Mouse (Mus musculus) thymus, postnatal 10 days (tissue): ENCODE measurements around the gene Pde4d.

Source experiments
- DNase-seq, 2 experiments: peaks; one replicate each; pipeline ENCODE4 v3.0.0; 2021; ENCODE audit warnings: low spot score in 2 of 2

The Pde4d gene

GRCm38 (mm10) chr13:109558341-109559257, 1108.9 kb downstream of the Pde4d start:
- peak in 1 of 2 experiments; percentile 9 for DNase-seq

GRCm38 (mm10) chr13:109560261-109560660, 1110.5 kb downstream of the Pde4d start:
- DNase-seq: no peak

DNA sequence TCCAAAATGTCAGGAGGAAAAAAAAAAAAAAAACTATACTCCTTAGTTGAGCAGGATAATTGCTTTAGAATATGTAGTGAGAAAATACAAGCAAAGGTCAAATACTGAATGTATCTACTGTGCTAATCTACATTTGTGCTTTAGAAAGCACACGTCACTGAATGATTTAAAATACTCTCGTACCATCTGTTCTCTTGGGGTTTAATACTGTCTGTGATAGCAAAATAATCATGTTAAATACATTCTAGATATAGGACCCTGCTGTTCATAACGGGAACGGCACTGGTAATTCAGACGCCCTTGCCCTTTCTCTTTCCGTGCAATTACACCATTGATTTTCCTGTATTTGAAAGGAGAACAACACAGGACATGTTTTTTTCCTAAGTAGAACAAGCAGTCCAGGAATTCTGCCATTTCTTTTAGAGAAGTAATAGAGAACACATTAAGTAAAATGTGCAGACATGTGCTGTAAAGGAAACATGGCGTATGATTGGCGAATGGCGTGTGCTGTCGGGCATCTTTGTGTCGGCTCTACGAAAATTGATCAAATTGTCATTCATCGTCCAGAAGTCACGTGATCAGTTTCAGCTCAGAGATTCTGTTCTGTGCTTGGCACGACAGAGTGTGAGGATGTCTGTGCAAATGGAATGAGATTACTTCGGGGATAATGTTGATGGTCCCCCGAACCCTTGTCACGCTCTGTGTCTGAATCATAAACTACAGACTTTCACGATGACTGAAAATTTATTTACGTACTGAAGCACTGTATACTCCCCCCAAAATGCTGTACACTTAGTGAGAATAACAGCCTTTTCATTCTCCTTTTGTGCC, 1119.1 kb downstream of the Pde4d start:
- no peak for DNase-seq

DNA sequence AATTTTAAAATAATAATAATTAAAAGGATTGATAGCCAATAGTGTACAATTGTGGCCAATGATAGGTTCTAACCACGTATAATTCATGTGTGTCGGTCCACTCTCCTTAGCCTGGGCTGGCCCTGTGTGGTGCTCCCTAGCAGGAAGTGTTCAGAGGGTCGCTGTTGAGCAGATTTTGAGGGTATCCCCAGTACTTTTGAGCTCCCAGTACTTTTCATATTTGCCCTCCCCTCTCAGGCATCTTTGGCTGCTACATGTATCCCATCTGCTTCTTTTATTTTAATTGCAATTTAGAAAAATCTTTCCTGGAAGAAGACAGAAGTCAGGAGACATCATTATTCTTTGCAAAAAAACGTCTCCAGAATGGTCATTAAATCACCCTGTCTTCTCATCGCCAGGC, 1119.7 kb downstream of the Pde4d start:
- no peak for DNase-seq

- no peak for DNase-seq
These were observed 1127.0 kb downstream of the Pde4d start for GRCm38 (mm10) chr13:109576725-109577124.

- DNase-seq: no peak
These were observed 1127.7 kb downstream of the Pde4d start for GRCm38 (mm10) chr13:109577454-109577853.

GRCm38 (mm10) chr13:109577901-109578300, 1128.2 kb downstream of the Pde4d start:
- DNase-seq: no peak

DNA sequence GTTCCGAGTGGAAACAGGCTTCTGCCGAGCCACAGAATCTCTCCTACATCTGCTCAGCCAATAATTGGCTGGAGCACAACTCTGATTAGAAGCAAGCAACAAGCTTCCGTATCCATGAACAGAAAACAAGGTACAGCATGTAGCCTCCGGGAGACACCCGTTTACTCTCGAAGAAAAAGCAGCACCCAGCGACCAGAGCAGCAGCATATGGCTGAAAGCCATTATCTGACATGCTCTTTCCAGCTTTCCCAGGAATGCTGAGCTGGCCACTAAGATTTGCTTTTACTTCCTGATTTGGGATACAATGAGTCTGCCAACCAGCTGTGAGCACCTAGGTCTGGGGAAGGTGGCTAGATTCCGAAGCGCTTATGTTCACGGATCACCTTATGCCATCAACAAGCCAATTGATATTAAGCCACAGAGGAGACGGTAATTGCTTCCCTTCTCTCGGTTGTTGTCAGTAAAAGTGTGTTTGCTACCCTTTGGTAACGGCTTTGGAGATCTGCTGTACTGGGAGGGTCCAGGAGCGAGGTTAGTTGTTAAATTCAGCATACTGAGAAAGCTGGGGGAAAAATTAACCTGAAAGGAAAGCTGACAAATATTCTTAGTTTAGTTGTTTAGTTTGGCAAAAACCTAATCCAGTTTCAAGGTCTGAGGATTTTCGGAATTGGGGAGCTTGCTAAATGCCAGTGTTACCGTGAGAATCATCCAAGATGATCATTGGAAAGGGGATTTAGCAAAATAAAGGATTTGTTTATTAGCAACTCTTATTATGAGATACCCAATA, 1131.7 kb downstream of the Pde4d start:
- no peak for DNase-seq

DNA sequence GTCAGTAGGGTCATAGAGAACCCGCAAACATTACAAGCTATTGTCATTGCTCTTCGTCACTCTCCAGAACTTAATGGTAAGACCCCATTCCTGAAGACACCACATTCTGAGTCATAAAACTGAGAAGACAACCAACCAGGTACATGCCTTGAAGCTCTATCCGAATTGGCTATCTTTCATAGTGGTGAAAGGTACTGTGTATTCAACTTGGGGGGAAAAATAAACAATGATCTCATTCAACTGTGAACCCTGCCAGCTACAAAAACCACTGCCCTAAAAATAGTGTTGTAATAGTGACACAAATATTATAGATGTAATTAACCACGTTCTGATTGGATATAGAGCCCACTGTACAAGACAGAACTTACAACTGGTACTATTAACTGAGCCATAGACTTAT, 1140.3 kb downstream of the Pde4d start:
- no peak for DNase-seq

- no peak for DNase-seq
These were observed 1142.5 kb downstream of the Pde4d start for GRCm38 (mm10) chr13:109592192-109592797.

- no peak for DNase-seq
These were observed 1150.0 kb downstream of the Pde4d start for GRCm38 (mm10) chr13:109599711-109600110.

GRCm38 (mm10) chr13:109604017-109604416, 1154.3 kb downstream of the Pde4d start:
- DNase-seq: no peak

- no peak for DNase-seq
These were observed 1155.4 kb downstream of the Pde4d start for GRCm38 (mm10) chr13:109605140-109605539.

DNA sequence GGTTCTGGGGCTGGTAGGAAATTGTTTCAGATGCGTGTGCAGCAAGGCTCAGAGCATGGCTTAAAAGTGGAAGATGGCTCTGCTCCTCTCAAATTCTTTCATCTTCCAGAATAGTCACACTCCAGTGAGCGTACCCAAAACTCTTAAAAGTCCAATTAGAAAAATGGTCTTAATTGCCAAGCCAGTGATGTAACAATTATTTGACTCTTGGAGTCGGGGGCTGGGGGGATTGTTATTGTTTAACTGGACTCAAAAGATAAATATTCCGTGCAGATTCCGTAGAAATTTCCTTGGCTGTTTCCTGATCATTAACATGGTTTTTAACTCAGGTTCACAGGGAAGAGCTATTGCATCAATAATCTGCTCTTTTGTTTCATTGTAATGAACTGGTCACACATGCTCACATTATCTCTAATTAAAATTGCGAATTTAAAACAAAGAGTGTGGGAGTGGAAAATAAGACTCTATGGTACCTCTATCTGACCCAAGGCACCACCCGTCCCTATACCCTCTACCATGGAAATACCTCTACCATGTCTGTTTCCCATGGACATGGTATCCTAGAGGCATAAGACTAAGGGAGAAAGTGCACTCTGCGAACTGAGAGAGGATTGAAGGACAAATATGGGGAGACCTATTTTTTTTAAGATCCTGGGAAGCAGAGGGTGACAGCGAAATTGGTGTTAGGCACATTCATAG, 1159.5 kb downstream of the Pde4d start:
- DNase-seq: no peak

DNA sequence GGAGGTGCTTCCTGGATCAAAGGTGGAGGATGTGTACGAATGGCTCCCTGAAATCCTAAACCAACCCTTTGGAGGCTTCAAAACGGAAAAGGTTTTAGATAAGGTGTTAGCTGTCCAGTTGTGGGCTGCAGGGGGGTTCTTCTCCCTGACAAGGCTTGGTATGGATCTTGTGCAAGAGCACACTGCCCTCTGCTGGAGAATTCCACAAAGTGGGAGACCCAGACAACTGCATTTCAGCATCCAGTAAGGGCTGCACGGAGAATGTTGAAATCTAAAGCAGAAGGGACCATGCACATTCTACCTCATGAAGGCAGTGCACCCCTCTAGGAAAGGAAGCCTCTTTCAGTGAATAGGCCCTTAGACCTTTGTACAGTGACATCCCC, 1160.0 kb downstream of the Pde4d start:
- DNase-seq: peak in 1 of 2 experiments; percentile 34

- no peak for DNase-seq
These were observed 1161.0 kb downstream of the Pde4d start for GRCm38 (mm10) chr13:109610772-109611171.

DNA sequence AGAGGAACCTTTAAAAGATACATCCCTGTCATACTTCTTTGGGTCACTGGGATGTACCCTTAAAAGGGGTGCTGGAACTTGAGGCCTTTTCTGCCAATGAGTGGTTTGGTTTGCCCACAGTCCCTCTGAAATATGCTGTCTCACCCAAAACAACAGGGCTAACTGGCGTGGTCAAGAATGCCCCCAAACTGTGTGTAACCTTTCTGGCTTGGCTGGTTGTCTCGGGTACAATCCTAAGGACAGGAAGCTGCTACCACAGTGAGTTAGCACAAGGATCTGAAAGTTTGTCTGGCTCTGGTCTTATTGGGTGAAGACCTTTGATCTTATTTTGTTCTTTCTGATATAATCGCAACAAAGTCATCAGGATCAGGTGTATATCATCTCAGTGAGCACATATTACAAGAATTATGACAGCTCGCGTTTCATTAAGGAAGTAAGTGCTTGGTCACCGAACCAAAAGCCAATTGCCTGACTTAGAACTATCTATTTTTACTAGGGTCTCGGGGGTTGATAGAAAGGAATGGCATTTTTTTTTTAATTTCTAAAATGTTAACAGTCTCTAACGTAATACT, 1165.6 kb downstream of the Pde4d start:
- no peak for DNase-seq

DNA sequence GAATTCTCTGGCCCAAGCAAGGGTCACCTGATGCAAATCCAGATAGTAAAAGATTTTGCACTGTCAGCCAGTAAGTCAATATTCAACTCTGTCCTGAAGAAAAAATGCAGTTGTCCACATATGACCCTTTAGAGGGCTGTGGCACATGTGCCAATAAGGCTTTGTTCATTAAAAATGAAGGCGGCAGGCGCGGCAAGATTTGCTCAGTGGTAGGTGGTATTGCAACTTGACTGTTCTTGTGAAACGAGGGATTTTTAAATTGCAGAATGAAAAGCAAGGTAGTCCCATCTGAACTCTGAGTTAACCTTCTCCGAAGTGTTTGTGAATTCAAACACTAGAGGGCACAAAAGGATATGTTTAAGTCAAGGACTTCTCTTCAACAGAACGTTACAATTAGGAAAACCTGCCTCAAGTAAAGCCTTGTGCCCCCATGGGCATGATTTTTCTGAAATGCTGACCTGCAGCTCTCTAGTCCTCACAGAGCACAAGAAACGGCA, 1166.1 kb downstream of the Pde4d start:
- DNase-seq: peak in 1 of 2 experiments; percentile 17

DNA sequence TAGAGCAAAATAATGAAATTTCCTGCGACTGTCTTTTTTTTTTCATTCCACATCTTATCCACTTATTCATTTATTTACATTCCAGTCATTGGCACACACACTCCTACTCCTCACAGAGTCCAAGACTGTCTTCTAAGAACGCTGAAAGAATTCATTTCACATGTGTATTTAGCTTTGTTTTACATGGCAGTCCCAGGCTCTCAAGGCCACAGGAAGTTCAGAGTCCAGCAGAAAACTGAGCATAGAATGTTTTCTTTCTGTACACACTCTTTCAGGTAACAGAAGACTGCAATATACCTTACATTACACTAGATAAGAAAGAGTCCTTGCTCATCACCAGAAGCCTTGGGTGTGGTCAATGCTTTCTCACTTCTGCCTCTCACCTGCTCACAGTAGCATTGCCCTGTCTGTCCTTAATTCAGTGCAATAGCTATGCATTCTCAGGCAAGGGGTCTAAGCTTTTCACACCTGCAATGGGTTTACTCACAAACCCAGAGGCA, 1169.5 kb downstream of the Pde4d start:
- DNase-seq: no peak

- DNase-seq: no peak
These were observed 1172.5 kb downstream of the Pde4d start for GRCm38 (mm10) chr13:109622207-109622606.
